Mouse (Mus musculus): Measurements from ENCODE around the gene Sirt4. TPM values are rescaled to one million over a fixed set of nuclear protein-coding genes. Genes with fewer than 3 reads are reported as not detected.

Sirt4 gene
- total RNA-seq (2014; rRNA removed), result 11.5 and 15.0 TPM in 2 replicates
- 26.1 and 26.6 TPM in 2 replicates for polyA plus RNA-seq (2012; rRNA removed)

DNA sequence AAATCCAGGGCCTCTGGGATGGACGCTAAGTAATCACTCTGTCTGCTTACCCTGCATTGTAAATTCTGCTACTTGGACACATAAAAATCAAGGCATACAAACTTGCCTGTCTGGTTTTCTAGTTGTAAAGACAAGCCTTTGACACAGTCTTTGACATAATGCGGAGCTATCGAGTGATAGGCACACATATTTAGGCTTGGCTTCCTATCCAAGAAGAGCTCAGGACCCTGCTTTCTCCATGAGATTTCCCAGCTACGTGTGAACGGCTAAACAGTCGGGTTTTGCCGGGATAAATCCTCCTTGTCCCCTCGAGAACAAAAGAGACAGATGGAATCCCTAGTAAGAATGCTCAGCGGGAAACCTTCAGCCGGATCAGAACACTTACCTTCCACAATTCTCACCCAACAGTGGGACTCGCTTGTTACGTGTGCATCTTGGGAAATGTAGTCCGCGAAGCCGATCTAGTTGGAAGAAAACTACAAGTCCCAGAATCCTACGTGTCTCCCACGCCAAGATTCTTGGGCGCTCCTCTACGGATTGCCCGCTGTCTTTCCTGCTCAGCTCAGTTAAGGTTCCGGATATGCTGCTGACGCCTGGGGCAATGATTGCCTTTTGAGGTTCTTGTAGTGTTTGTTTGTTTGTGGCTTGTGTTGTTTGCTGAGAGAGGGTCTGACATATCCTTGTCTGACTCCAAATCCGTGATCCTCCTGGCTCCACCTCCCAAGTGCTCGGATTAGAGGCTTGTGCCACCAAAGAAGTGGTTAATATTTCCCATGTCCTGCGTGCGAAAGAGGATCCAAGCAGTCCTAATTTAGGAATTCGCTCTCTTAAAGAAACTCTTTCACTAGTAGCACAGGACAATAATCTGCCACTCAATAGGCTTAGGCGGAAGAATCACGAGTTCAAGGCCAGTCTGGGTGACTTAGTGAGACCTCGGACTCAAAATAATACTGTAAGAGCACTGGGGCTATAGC lies at the start of gene Sirt4:
TSS of gene Sirt4 (minus strand) at position 779 of the 974 bp plus-strand sequence.
- H3K27ac ChIP-seq (replicated peaks; ENCODE audit: insufficient read depth, low read depth, low read length), result peak within 1 kb of the TSS; percentile 67
- no peaks in the 10 kb centered on the region for H3K27me3 ChIP-seq (ENCODE audit: control insufficient read depth, insufficient read depth, low read length)
- no peaks in the 10 kb centered on the region for H3K79me2 ChIP-seq (ENCODE audit: control insufficient read depth, insufficient read depth, low read length)
- TF ChIP-seq CTCF (IDR thresholded peaks at IDR 0.05; ENCODE audit: low read depth, low read length) (no peak), POLR2A (IDR thresholded peaks at IDR 0.05; ENCODE audit: extremely low read depth, insufficient read depth, low read length) (peak; percentile 56; the same call in 1 of the 2 replicates)
- peak within 1 kb of the TSS; percentile 81 for H3K9ac ChIP-seq (ENCODE audit: low read depth, low read length)
- H3K4me3 ChIP-seq (ENCODE audit: insufficient read depth, low read depth, low read length), result peak within 1 kb of the TSS; percentile 54
- 3% methylated on average over 30 of the region's 30 CpGs for WGBS
- H3K4me1 ChIP-seq (ENCODE audit: control insufficient read depth, insufficient read depth, low read length), result peaks cover 2% of the 10 kb centered on the region; the same call in 1 of the 2 replicates
- DNase-seq (ENCODE audit: extremely low read depth, low read depth, low spot score), result peak; percentile 98
- H3K36me3 ChIP-seq (ENCODE audit: control insufficient read depth, insufficient read depth, low read length), result peaks cover 4% of the 10 kb centered on the region; the same call in 1 of the 2 replicates

DNA sequence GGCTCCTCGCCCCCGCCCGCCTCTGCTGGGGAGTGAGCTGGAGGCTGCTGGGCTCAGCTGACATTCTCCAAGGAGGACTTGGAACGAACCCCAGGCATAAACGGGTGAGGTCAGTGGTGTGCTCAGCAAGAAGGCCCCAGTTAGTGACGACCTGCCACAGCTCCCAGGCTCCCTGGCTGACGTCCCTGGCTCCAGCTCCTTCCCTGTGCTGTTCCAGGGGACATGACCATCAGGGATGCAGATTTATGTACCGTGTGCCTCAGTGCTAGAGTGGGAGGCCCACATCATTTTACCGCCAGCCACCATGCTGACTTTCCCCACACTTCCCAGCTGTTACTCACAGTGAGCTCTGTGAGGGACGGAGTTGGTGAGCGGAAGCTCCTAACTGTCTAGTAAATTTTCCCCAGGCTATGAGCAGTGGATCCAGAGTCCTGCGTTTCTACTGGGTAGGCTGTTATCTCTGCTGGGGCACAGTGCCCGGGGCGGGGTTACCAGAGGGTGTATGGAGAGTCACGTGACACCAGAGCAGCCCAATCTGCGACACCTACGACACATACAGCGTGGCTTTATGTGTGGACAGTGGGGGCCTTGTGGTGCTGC lies 47.2 kb upstream of the Sirt4 start:
- H3K4me3 ChIP-seq (ENCODE audit: insufficient read depth, low read depth, low read length), result no peak overlapping the region
- H3K79me2 ChIP-seq (ENCODE audit: control insufficient read depth, insufficient read depth, low read length), result peaks cover 30% of the 10 kb centered on the region; the same call in 1 of the 2 replicates
- H3K27ac ChIP-seq (replicated peaks; ENCODE audit: insufficient read depth, low read depth, low read length), result peak overlapping the region; percentile 68
- no peaks in the 10 kb centered on the region for H3K36me3 ChIP-seq (ENCODE audit: control insufficient read depth, insufficient read depth, low read length)
- H3K4me1 ChIP-seq (ENCODE audit: control insufficient read depth, insufficient read depth, low read length), result peaks cover 38% of the 10 kb centered on the region
- TF ChIP-seq CTCF (IDR thresholded peaks at IDR 0.05; ENCODE audit: low read depth, low read length), result no peak
- no peak for TF ChIP-seq POLR2A (IDR thresholded peaks at IDR 0.05; ENCODE audit: extremely low read depth, insufficient read depth, low read length)
- peak; percentile 81 for DNase-seq (ENCODE audit: extremely low read depth, low read depth, low spot score)
- peak overlapping the region; percentile 24 for H3K9ac ChIP-seq (ENCODE audit: low read depth, low read length)
- 8% methylated on average over 18 of the region's 18 CpGs for WGBS
- no peaks in the 10 kb centered on the region for H3K27me3 ChIP-seq (ENCODE audit: control insufficient read depth, insufficient read depth, low read length)

DNA sequence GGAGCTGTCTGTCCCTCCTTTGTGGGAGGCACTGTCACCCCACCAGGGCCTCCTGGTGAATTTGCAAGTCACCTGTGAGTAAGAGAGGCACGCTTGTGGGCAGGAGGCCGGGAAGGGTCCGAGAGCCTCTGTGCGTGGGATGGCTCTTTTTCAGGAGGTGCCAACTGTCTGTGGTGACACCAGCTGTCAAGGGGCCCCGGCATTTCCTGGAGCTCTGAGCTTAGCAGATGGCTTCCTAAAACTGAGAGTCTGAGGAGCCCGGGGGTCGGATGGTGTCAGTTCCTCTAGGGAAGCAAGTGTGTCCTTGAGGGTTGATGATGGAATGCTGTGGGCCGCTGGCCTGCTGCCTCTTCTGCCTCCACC lies 45.9 kb upstream of the Sirt4 start:
- H3K27me3 ChIP-seq (ENCODE audit: control insufficient read depth, insufficient read depth, low read length), result no peaks in the 10 kb centered on the region
- peaks cover 41% of the 10 kb centered on the region; the same call in 1 of the 2 replicates for H3K79me2 ChIP-seq (ENCODE audit: control insufficient read depth, insufficient read depth, low read length)
- no peak for TF ChIP-seq POLR2A (IDR thresholded peaks at IDR 0.05; ENCODE audit: extremely low read depth, insufficient read depth, low read length)
- TF ChIP-seq CTCF (IDR thresholded peaks at IDR 0.05; ENCODE audit: low read depth, low read length), result no peak
- WGBS, result 68% methylated on average over 8 of the region's 8 CpGs
- peaks cover 40% of the 10 kb centered on the region for H3K4me1 ChIP-seq (ENCODE audit: control insufficient read depth, insufficient read depth, low read length)
- no peak for DNase-seq (ENCODE audit: extremely low read depth, low read depth, low spot score)
- H3K9ac ChIP-seq (ENCODE audit: low read depth, low read length), result no peak overlapping the region
- peak overlapping the region; percentile 62 for H3K27ac ChIP-seq (replicated peaks; ENCODE audit: insufficient read depth, low read depth, low read length)
- H3K4me3 ChIP-seq (ENCODE audit: insufficient read depth, low read depth, low read length), result no peak overlapping the region
- H3K36me3 ChIP-seq (ENCODE audit: control insufficient read depth, insufficient read depth, low read length), result no peaks in the 10 kb centered on the region

DNA sequence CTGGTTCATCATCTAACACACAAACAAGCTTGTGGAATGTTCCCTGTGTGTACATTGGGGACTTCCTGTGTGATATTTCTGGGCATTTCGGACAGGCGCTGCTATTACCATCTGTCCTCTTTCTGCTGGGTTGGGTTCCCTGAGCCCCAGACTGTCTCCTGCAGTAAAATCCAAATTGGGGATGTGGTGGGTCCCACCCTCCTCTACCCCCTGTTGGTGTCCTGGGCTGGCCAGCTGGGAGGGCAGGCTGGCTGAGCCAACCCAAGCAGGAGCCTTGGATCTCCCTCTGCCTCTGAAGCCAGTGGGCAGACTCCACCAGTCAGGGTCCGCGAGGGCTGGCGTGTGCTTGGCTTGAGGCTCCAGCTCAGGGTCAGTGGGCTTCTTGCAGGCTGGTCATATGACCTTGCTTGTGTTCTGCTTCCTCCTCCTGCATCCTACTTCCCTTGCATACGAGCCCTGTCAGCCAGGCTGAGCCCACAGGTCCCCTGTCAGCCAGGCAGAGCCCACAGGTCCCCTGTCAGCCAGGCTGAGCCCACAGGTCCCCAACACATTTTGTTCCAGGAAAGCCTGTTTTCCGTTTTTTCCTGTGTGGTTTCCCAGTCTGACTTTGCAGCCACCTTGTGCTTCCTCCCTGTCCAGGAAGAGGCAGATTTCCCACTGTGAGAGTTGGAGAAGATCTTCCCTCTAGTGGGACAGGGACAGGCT lies 45.4 kb upstream of the Sirt4 start:
- Histone ChIP-seq H3K27ac (replicated peaks; ENCODE audit: insufficient read depth, low read depth, low read length) (peak overlapping the region; percentile 62), H3K4me3 (ENCODE audit: insufficient read depth, low read depth, low read length) (no peak overlapping the region), H3K36me3 (ENCODE audit: control insufficient read depth, insufficient read depth, low read length) (no peaks in the 10 kb centered on the region), H3K9ac (ENCODE audit: low read depth, low read length) (peak overlapping the region; percentile 6; the same call in 1 of the 2 replicates), H3K79me2 (ENCODE audit: control insufficient read depth, insufficient read depth, low read length) (peaks cover 46% of the 10 kb centered on the region; the same call in 1 of the 2 replicates), H3K27me3 (ENCODE audit: control insufficient read depth, insufficient read depth, low read length) (no peaks in the 10 kb centered on the region), H3K4me1 (ENCODE audit: control insufficient read depth, insufficient read depth, low read length) (peaks cover 40% of the 10 kb centered on the region)
- 64% methylated on average over 7 of the region's 7 CpGs for WGBS
- TF ChIP-seq CTCF (IDR thresholded peaks at IDR 0.05; ENCODE audit: low read depth, low read length) (no peak), POLR2A (IDR thresholded peaks at IDR 0.05; ENCODE audit: extremely low read depth, insufficient read depth, low read length) (no peak)
- DNase-seq (ENCODE audit: extremely low read depth, low read depth, low spot score), result no peak

DNA sequence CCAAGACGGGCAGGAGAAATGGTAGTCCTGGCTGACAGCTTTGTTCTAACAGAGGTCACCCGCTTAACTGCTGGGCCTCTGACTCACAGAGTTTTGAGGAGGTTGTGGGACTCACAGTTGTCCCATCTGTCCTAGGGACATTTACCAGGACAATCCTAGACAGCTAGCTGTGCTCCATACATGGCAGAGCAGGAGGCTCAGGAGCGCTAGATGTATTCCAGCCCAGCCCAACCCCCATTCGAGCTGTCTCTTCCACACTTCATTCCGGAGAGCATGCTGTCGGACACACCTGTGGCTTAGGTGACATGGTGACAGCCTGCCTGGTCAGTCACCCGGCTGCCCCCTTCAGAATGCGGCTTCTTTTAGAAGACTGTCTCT lies 44.8 kb upstream of the Sirt4 start:
- WGBS, result 50% methylated on average over 8 of the region's 8 CpGs
- Histone ChIP-seq H3K36me3 (ENCODE audit: control insufficient read depth, insufficient read depth, low read length) (no peaks in the 10 kb centered on the region), H3K4me1 (ENCODE audit: control insufficient read depth, insufficient read depth, low read length) (peaks cover 42% of the 10 kb centered on the region), H3K9ac (ENCODE audit: low read depth, low read length) (no peak overlapping the region), H3K27ac (replicated peaks; ENCODE audit: insufficient read depth, low read depth, low read length) (peak overlapping the region; percentile 62), H3K27me3 (ENCODE audit: control insufficient read depth, insufficient read depth, low read length) (no peaks in the 10 kb centered on the region), H3K79me2 (ENCODE audit: control insufficient read depth, insufficient read depth, low read length) (peaks cover 52% of the 10 kb centered on the region), H3K4me3 (ENCODE audit: insufficient read depth, low read depth, low read length) (no peak overlapping the region)
- no peak for DNase-seq (ENCODE audit: extremely low read depth, low read depth, low spot score)
- no peak for TF ChIP-seq POLR2A (IDR thresholded peaks at IDR 0.05; ENCODE audit: extremely low read depth, insufficient read depth, low read length)
- no peak for TF ChIP-seq CTCF (IDR thresholded peaks at IDR 0.05; ENCODE audit: low read depth, low read length)
